Mouse (Mus musculus) small intestine, adult 2 months (tissue): Measurements from ENCODE around the gene Dsel. TPM values are rescaled to one million over a fixed set of nuclear protein-coding genes. Genes with fewer than 3 reads are reported as not detected.

Experiments used
- H3K27ac ChIP-seq: fragments of 200-500 bp; 2 replicates; pipeline ENCODE4 v1.5.1; 2012; ENCODE audit warnings: low read depth, low read length, control low read depth, inconsistent platforms; ENCODE audit not compliant: insufficient read depth
- H3K27me3 ChIP-seq: fragments of 200-500 bp; 2 replicates; pipeline ENCODE4 v1.6.1; 2012; ENCODE audit warnings: mild to moderate bottlenecking, moderate library complexity, low read length, inconsistent platforms; ENCODE audit not compliant: control insufficient read depth, insufficient read depth
- H3K36me3 ChIP-seq: fragments of 200-500 bp; 2 replicates; pipeline ENCODE4 v1.6.1; 2012; ENCODE audit warnings: mild to moderate bottlenecking, low read length, control low read depth, inconsistent platforms; ENCODE audit not compliant: control insufficient read depth, insufficient read depth
- H3K4me1 ChIP-seq: fragments of 200-500 bp; 2 replicates; pipeline ENCODE4 v1.6.1; 2012; ENCODE audit warnings: low read length, inconsistent platforms, mixed read lengths; ENCODE audit not compliant: control insufficient read depth, insufficient read depth, insufficient read length
- H3K4me3 ChIP-seq: fragments of 200-500 bp; 2 replicates; pipeline ENCODE4 v1.5.1; 2012; ENCODE audit warnings: low read depth, mild to moderate bottlenecking, control low read depth, inconsistent platforms, low read length, moderate library complexity
- CTCF ChIP-seq: fragments of 200-500 bp; IDR thresholded peaks from 2 replicates; pipeline ENCODE4 v1.5.1; 2012; ENCODE audit warnings: low read depth, mild to moderate bottlenecking, control low read depth, inconsistent platforms, low read length, moderate library complexity, mixed read lengths; ENCODE audit not compliant: insufficient replicate concordance, insufficient read length; ENCODE audit errors: extremely low read depth
- POLR2A ChIP-seq: fragments of 200-500 bp; IDR thresholded peaks from 2 replicates; pipeline ENCODE4 v1.6.1; 2012; ENCODE audit warnings: low read depth, mild to moderate bottlenecking, control low read depth, inconsistent platforms, low read length, moderate library complexity
- WGBS: fragments of 180-500 bp; shearing (Covaris S2); methylation state at CpG from one replicate; pipeline ENCODE4 v1.1.7; 2018; 5-methylcytosine and 5-hydroxymethylcytosine counted together
- polyA plus RNA-seq: library from polyadenylated mRNA; depleted of rRNA; stranded (reverse); fragments of >200 nt; gene quantifications from 2 replicates; pipeline ENCODE4 v1.2.3, GENCODE M21; 2012; rRNA removed

Dsel gene
- 1.3 and 2.4 TPM in 2 replicates for polyA plus RNA-seq

DNA sequence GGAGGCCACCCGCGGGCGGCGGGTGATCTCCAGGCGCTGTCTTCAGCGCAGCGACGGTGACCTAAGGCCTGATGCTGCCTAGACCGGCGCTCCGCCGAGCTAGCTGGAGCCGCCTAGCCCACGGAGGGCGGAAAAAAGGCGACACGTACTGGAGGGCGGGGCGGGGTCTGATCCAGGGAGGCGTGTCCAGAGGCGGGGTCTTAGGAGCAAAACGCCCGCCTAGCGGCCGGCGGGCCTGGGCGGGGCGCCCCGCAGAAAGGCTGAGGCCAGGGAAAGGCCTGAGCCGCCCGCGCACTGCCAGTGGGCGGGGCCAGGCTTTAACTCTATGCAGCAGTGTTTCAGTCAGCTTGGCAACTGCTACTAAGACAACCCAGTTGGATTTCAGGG lies at the start of gene Dsel:
Gene Dsel, minus strand, starts transcription at position 140 of the 387 bp plus-strand sequence.
- Histone ChIP-seq H3K4me3 (peak within 1 kb of the TSS; percentile 87), H3K36me3 (no peaks in the 10 kb centered on the region), H3K27ac (peak within 1 kb of the TSS; percentile 63), H3K27me3 (no peaks in the 10 kb centered on the region), H3K4me1 (peaks cover 6% of the 10 kb centered on the region; the same call in 1 of the 2 replicates)
- 0 out of 2 replicates have a peak, but pooled peaks have one; percentile 15 for TF ChIP-seq POLR2A
- TF ChIP-seq CTCF: 0 out of 2 replicates have a peak, but pooled peaks have one; percentile 10
- under 1% methylated on average over 33 of the region's 33 CpGs for WGBS

DNA sequence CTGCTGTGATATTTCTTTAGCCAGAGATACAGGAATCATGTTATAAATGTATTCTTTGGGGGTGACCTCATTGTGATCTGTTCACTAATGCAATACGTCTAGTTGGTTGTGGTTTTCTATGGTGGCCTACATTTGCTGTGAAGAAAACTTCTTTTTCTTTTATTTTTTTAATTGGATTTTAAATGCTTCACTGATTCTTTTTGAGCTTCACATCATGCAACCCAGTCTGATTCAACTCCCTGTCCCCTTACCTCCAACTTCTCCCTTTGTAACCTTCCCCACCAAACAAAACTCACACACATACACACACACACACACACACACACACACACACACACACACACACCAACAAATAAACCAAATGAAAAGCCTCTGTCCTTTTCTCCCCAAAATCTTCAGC lies 46.7 kb upstream of the Dsel start:
- Histone ChIP-seq H3K27me3 (no peaks in the 10 kb centered on the region), H3K4me1 (no peaks in the 10 kb centered on the region), H3K4me3 (no peak overlapping the region), H3K27ac (no peak overlapping the region), H3K36me3 (no peaks in the 10 kb centered on the region)
- WGBS: 78% methylated on average over 1 of the region's 1 CpGs
- TF ChIP-seq CTCF (no peak), POLR2A (no peak)

DNA sequence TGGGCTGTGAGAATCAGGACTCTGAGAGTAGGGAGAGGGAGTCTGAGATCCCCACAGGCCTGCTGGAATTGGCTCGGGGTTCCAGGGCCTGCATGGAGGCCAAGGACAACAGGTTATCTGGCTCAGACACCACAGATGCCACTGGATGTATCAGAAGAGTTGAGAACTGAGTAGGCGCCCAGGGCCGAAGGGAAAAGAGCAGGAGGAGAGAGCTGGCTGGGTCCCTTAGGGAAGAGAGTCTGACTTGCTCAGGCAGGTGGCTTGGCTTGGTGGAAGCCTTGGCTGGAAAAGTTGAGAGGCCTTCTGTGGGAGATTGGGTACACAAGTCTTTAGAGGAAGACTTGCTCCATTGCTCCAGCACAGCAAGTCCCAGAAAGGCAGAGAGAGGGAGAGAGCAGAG lies 18.6 kb upstream of the Dsel start:
- no peak overlapping the region for H3K27ac ChIP-seq
- H3K4me3 ChIP-seq: no peak overlapping the region
- no peaks in the 10 kb centered on the region for H3K4me1 ChIP-seq
- TF ChIP-seq POLR2A (no peak), CTCF (no peak)
- 76% methylated on average over 3 of the region's 3 CpGs for WGBS
- H3K36me3 ChIP-seq: no peaks in the 10 kb centered on the region
- no peaks in the 10 kb centered on the region for H3K27me3 ChIP-seq

GRCm38 (mm10) chr1:111875784-111876183 lies 11.1 kb upstream of the Dsel start:
- no peaks in the 10 kb centered on the region for H3K4me1 ChIP-seq
- TF ChIP-seq POLR2A (no peak), CTCF (no peak)
- H3K4me3 ChIP-seq: no peak overlapping the region
- H3K27me3 ChIP-seq: no peaks in the 10 kb centered on the region
- no peaks in the 10 kb centered on the region for H3K36me3 ChIP-seq
- H3K27ac ChIP-seq: no peak overlapping the region

DNA sequence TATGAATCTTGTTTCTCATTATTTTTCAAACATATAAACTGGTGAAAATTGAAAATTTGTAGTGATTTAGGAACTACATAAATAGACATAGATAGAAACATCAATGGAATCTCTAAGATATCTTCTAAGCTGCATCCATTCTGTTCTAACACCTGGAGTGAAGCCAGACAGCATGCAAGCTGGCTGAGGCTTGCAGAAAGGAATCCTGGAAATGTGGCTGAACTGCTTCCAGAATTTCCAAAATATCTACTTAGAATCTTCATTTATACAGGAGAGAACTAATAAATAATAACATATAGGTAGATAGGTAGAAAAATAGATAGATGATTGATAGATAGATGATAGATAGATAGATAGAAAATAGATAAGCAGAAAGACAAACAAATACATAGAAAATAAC lies 8.5 kb upstream of the Dsel start:
- Histone ChIP-seq H3K27me3 (no peaks in the 10 kb centered on the region), H3K36me3 (no peaks in the 10 kb centered on the region), H3K27ac (no peak overlapping the region), H3K4me3 (no peak overlapping the region), H3K4me1 (no peaks in the 10 kb centered on the region)
- no peak for TF ChIP-seq CTCF
- TF ChIP-seq POLR2A: no peak

DNA sequence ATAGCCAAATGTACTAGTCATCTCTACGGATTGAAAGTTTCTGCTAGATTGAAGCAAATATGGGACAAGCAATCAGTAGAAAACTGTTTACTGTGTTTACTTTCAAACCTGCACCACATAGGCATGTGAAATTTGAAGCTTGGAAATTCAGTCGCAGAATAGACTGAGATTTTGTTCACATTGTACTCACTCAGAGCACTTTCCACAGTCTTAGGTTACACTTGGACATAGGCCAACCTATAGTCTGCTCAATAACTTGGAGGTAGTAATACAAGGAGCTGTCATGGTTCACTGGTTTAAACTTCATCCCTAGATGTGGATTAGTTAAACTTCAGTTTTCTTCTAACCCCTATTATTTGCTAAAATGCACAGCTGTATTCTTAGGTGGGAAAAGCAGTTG lies 749 bp upstream of the Dsel start:
- Histone ChIP-seq H3K4me1 (peaks cover 6% of the 10 kb centered on the region; the same call in 1 of the 2 replicates), H3K4me3 (no peak overlapping the region), H3K27me3 (no peaks in the 10 kb centered on the region), H3K36me3 (no peaks in the 10 kb centered on the region), H3K27ac (no peak overlapping the region)
- 47% methylated on average over 2 of the region's 2 CpGs for WGBS
- no peak for TF ChIP-seq POLR2A
- no peak for TF ChIP-seq CTCF

GRCm38 (mm10) chr1:111864063-111864778 lies 497 bp downstream of the Dsel start:
- H3K27me3 ChIP-seq: no peaks in the 10 kb centered on the region
- H3K27ac ChIP-seq: peak overlapping the region; percentile 63
- no peak for TF ChIP-seq POLR2A
- TF ChIP-seq CTCF: peak; percentile 66; the same call in 1 of the 2 replicates
- no peaks in the 10 kb centered on the region for H3K36me3 ChIP-seq
- peaks cover 6% of the 10 kb centered on the region; the same call in 1 of the 2 replicates for H3K4me1 ChIP-seq
- under 1% methylated on average over 41 of the region's 41 CpGs for WGBS
- peak overlapping the region; percentile 87 for H3K4me3 ChIP-seq
